Mouse (Mus musculus): ENCODE results near the gene Orc4.

DNA sequence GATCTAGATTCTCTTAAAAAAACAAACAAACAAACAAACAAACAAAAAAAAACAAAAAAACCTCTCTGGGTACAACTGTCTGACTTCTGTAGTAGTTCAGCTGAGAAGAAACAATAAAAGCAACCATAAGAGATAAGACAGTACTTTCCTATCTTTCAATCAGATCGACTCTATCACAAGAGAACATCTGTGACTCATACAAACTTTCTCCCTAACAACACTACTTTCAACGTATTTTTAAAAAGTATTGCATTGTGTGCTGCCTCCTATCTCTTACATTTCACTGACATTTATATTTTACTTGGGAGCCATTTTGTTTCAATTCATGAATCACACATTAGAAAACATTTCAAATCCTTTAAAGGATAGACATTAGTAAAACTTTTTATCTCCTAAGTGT lies 15.0 kb downstream of the Orc4 start:
- no peak for TF ChIP-seq CTCF (IDR thresholded peaks at IDR 0.05; ENCODE audit: insufficient read depth, low read length)
- no peak for TF ChIP-seq POLR2A (IDR thresholded peaks at IDR 0.05; ENCODE audit: borderline replicate concordance, extremely low read depth, low read depth, low read length)
